Mouse (Mus musculus): ENCODE results near the gene Isoc2a.
A peak's percentile ranks its signal among the peaks of the same experiment; 100 is the strongest.
"Not testable (repeated sequence)": the region's sequence is repeated elsewhere in the genome, so short reads cannot be mapped to it uniquely, and the experiment has no call there.

Gene Isoc2a

DNA sequence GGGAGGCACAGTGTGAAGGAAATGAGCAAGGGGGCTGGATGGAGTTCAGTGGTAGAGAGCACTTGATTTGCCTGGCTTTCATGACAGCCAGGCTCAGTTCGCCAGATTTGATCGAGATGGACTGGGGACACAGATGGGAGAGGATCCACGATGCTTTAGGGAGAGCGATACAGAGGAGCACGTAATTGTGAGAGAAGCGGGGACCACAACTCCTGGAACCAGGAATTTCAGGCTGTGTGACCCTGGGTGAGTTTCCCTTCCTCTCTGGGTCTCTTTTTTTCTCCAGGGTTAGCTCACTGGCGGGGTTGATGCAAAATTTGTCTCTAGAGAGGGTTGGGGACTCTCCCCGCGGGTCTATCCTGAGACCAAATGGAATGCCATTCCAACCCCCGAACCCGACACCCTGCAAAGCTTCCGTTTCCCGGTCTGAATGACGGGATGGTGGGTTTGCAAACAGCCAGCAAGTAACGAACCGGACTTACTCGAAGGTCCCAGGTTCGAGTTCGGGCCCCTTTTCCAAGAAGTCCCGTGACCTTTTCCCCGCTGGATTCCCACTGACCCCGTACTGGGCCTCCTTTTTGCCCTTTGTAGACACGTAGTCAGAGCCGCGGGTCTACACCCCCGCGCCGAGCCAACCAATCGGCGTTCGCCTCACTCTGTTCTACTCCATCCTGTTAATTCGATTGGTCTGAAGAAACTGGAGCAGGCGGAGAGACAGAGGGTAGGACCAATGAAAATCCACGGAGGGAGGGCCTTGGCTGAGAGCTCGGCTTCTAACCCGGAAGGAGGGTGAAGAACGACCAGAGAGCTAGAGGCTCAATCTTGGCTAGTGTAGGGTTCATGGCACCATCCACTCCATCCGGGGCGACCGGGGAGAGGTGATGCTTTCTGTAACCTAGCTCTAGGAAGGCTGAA, 11.1 kb upstream of the Isoc2a start:
- DNase-seq, result peak; percentile 88 to 90

GRCm38 (mm10) chr7:4866631-4867180, 10.2 kb upstream of the Isoc2a start:
- peak in 1 of 2 experiments; percentile 0 for DNase-seq

GRCm38 (mm10) chr7:4870133-4870532, 6.8 kb upstream of the Isoc2a start, which contains the start of gene Isoc2b:
Gene Isoc2b (minus strand): TSS chr7:4870258.
- no peak for DNase-seq

- DNase-seq, result no peak
Measured at GRCm38 (mm10) chr7:4877226-4877625, 273 bp downstream of the Isoc2a start.

GRCm38 (mm10) chr7:4878186-4878585, 1.2 kb downstream of the Isoc2a start:
- peak in 1 of 2 experiments; percentile 43 for DNase-seq

GRCm38 (mm10) chr7:4879036-4879435, 2.1 kb downstream of the Isoc2a start:
- DNase-seq, result not testable (repeated sequence)

GRCm38 (mm10) chr7:4886680-4887079, 9.7 kb downstream of the Isoc2a start:
- no peak for DNase-seq

DNA sequence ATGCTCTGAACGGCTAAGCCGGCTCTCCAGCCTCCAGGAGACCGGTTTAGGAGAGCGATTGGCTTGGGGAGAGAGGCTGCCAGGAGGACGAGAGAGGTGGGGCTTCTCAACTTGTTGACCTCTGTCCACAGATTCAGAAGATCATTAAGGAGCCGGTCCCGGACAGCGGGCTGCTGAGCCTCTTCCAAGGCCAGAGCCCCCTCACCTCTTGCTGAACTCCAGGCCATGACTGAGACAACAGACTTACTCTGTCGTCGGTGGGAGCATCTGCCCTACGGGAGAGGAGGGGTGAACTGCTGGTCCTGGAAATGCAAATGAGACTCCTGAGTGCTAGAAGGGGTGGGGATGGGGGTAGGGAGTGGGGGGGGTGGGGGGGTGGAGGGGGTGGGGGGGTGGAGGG, 18.2 kb downstream of the Isoc2a start:
- no peak for DNase-seq

DNA sequence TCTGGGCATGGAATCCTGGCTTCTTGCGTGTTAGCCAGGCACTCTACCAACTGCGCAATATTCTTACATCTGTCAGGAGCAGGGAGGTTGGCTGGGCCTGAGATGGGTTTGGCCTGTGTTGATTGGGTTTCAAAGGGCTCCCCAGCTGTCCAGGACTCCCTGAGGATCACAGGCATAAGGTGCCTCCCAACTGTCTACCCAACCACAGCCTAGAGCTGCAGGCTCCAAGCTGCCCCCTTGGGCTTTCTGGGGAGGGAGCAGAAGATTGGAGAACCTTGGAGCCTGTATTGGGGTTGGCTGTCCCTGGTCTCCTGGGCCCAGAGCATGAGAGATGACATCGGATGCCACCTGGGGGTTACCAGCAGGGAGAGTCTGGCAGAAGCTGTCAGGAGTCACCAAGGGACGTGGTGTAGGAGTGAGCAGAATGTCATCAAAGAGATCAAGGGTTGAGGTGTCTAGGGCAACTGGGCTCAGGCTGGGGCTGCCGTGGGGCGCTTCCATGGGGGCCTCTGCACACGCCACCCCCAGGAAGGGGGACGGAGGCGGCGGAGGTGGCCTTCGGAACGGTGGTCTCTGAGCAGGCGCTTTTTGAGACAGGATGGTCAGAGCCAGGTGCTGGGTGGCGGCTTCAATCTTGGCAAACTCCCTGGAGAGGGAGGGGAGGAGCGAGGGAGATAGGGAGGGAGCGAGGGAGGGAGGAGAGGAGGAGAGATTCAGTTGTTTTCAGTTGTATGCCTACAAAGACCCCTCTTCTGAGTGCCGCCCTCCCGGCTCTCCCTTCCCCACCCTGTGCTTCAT, 22.1 kb downstream of the Isoc2a start:
- no peak for DNase-seq

DNA sequence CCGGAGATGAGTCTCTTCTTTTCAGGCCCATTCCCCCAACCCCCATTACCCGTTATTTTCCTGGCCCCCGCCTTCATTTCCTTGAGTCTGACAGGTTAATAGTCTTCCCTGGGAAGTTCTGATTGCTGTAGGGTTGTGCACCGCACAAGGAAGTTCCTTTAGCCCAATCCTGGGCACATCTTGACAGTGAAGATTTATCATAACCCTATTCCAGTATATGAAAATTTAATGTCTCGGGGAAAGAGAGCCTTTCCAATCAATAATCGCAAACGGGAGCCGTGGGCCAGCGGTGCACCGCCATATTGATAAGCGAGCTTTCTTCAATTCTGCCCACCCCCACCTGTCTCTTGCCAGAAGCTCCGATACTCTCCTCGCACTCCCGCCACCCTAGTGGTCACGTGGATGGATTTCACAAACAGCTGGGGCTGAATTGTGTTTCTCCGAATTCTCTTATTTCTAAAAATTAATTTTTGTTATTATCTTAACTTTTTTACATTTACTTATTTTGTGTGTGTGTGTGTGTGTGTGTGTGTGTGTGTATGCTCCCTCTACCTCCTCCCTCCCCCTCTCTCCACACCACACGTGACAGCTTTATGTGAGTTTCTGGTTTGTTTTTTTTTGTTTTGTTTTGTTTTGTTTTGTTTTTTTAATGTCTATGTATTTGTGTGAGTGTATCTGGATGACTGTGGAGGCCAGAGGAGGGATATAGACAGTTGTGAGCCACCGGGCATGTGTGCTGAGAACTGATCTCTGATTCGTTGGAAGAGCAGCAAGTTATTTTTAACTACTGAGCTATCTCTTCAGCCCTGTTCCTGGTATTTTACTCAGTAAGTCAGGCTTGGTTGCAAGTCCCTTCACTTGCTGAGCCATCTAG, 22.9 kb downstream of the Isoc2a start:
- no peak for DNase-seq

DNA sequence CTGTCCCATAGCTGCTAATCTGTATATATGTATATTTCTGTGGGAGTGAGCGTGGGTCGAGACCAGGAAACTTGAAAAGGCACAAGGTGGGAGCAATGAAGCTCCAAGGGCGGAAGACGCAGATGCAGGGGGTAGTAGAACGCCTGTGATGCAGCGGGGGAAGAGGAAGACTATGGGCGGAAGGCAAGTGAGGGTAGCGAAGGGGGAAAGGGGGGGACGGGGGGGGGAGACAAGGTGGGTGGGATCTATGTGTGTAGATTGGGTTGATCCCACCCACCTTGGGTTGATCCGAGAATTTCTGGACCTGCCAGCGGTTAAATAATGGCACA, 23.5 kb downstream of the Isoc2a start:
- no peak for DNase-seq

- DNase-seq, result no peak
Measured at GRCm38 (mm10) chr7:4901171-4901570, 24.2 kb downstream of the Isoc2a start.

- DNase-seq, result no peak
Measured at GRCm38 (mm10) chr7:4902404-4902803, 25.5 kb downstream of the Isoc2a start.

DNA sequence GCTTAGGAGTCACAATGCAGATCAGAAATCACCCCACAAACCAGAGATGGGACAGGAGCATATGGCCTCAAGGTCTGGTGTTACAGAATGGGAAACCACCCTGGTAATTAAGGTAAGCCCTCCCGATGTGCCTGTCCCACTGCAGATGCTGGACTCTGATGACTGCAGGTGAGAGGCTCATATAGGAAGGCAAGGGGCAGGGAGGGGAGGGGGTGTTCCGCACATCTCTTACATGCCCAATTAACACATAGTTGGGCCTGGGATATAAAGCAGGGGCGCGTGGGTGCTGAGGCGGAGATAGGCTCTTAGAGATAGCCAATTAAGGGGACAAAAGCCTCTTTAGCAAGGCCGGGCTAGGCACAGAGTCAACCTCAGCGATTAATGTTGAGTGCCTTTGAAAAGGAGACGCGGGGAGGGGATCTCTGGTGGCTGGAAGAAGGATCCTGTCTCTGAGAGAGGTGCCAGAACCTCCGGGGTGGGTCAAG, 29.6 kb downstream of the Isoc2a start, which contains the start of gene Gm36210:
Gm36210 (minus strand) TSS at position 51 of the 485 bp plus-strand sequence.
- DNase-seq, result no peak

DNA sequence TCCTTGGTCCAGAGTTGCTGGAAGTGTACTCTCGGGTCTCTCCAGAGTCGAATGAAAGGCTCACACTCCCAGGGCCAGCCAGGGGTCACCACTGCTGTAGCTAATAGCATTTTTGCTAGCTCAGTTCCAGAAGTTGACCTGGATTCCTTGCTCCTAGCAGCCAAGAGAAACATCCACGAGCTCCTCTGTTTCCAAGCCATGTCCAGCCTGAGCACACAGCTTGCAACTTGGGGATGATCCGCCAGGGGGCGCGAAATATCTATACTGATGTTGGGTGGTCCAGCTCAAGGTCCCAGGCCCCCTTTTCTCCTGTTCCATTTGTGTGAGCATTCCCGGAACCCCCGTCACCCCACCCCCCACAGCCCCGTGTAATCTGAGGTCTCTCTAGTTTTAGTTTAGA, 34.6 kb downstream of the Isoc2a start:
- DNase-seq, result peak in 1 of 2 experiments; percentile 59

DNA sequence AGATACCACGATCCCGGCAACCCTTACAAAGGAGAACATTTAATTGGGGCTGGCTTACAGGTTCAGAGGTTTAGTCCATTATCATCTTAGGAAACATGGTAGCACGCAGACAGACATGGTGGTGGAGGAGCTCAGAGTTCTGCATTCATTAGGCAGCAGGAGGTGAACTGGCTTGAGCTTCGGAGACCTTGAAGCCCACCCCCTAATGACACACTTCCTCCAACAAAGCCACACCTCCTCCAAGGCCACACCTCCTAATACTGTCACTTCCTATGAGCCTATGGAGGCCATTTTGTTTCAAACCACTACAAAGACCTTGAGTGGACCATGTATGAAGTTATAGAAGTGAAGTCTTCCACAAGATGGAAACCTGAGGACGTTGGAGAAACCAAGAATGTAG, 35.3 kb downstream of the Isoc2a start:
- DNase-seq, result no peak

- DNase-seq, result peak; percentile 86 to 94
Measured at GRCm38 (mm10) chr7:4915007-4915665, 38.2 kb downstream of the Isoc2a start, which contains the start of gene Zfp628. Gene Zfp628 (plus strand): TSS chr7:4915217.

DNA sequence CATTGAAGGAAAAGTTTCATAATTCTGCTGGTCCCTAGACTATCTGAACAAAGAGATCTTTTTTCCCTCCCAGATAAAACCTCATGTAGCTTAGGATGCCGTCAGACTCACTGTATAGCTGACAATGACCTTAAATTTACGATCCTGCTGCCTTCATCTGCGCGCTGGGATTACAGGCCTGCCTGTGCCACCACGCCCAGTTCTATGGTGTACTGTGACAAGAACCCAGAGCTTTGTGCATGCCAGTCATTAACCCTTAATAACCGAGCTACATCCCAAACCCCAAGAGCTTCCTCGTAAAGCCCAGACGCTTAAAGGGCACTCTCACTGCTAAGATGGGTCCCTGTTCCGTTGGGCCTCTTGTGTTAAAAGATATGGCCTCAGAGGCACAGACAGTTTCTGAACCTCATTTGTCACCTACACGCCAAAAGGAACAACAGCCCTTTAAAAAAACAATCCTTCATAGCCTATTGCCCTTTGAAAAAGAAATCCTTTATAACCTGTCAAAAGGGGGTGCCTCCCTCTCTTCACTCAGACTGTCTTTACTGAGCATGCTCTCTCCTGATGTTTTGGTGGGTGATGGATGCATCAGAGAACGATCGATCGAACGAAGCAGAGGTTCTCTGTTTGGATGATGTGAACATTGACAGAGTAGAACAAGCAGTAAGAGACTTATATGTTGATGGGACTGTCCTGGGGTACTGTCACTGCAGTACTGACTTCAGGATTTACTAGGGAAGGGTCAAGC, 38.9 kb downstream of the Isoc2a start:
- no peak for DNase-seq

GRCm38 (mm10) chr7:4917494-4917893, 40.5 kb downstream of the Isoc2a start:
- DNase-seq, result no peak

GRCm38 (mm10) chr7:4918681-4919080, 41.7 kb downstream of the Isoc2a start:
- DNase-seq, result no peak

GRCm38 (mm10) chr7:4919096-4919495, 42.1 kb downstream of the Isoc2a start:
- DNase-seq, result no peak

Measured in spleen, adult 18-20 months (tissue).